Mouse (Mus musculus): ENCODE measurements around the gene Denr. TPM values are rescaled to one million over a fixed set of nuclear protein-coding genes. Genes with fewer than 3 reads are reported as not detected.

Denr gene
- polyA plus RNA-seq, 1 experiment from 2014 or later, result 122 TPM

DNA sequence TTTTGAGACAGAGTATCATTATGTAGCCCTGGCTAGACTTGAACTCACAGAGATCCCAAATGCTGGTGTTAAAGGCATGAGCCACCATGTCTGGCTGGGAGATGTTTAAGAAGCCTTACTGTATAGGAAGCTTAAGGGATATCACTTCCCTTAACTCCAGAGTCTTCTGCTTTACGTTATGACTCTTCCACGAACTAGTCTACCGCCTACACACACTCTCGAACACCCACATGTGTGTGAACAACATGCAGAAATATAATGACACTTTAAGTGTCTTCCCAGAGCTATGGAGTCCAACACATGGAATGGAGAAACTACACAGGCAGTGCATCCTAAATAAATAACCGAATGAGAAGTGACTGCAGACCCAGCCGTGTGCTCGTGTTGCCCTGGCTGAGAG is 23.1 kb upstream of the Denr start:
- TF ChIP-seq CTCF (IDR thresholded peaks at IDR 0.05; ENCODE audit: low read depth) (no peak), EP300 (optimal IDR thresholded peaks at IDR 0.05) (no peak)
- WGBS, result 71% methylated on average over 7 of the region's 7 CpGs
- 0 out of 2 replicates have a peak overlapping the region, but pooled peaks have one; percentile 31 for H3K9ac ChIP-seq (ENCODE audit: low read length)
- ATAC-seq (ENCODE audit: low FRiP score, low TSS enrichment), result no peak
- H3K27ac ChIP-seq (replicated peaks), result peak overlapping the region; percentile 1; the same call in 1 of the 2 replicates
- no peaks in the 10 kb centered on the region for H3K27me3 ChIP-seq (ENCODE audit: control insufficient read depth, insufficient read depth, low read length)
- H3K9me3 ChIP-seq (ENCODE audit: control insufficient read depth, low read length), result no peaks in the 10 kb centered on the region
- no peak overlapping the region for H3K4me2 ChIP-seq (replicated peaks; ENCODE audit: low read depth)
- H3K36me3 ChIP-seq (ENCODE audit: control insufficient read depth, insufficient read depth, low read length), result no peaks in the 10 kb centered on the region
- H3K4me1 ChIP-seq (replicated peaks; ENCODE audit: control insufficient read depth, insufficient read depth), result 0 out of 2 replicates have a peak, but pooled peaks cover 5% of the 10 kb centered on the region
- DNase-seq (ENCODE audit: low spot score), result no peak
- no peak overlapping the region for H3K4me3 ChIP-seq (ENCODE audit: low read depth, low read length)

DNA sequence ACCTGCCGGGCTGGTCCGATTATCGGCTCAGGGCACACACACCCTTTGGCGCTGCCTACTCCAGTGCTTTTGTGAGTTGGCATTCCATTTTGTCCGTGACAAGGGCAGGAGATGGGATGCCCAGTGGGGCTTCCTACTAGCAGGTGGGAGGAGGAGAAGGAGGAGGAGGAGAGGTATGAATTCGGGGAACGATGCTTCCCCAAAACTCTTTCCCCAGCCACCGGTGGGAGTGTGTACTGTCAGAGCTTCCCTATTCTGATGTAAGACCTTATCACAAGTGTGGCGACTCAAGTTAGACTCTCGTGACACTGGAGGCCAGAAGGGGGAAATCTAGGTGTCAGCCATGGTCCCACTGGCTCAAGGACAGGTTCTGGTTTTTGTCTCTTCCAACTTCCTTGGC is 22.6 kb upstream of the Denr start:
- no peaks in the 10 kb centered on the region for H3K36me3 ChIP-seq (ENCODE audit: control insufficient read depth, insufficient read depth, low read length)
- no peak for TF ChIP-seq CTCF (IDR thresholded peaks at IDR 0.05; ENCODE audit: low read depth)
- no peak for TF ChIP-seq EP300 (optimal IDR thresholded peaks at IDR 0.05)
- no peaks in the 10 kb centered on the region for H3K9me3 ChIP-seq (ENCODE audit: control insufficient read depth, low read length)
- peak overlapping the region; percentile 1; the same call in 1 of the 2 replicates for H3K27ac ChIP-seq (replicated peaks)
- H3K4me2 ChIP-seq (replicated peaks; ENCODE audit: low read depth), result no peak overlapping the region
- 52% methylated on average over 10 of the region's 10 CpGs for WGBS
- DNase-seq (ENCODE audit: low spot score) (peak; percentile 45), ATAC-seq (ENCODE audit: low FRiP score, low TSS enrichment) (no peak)
- H3K4me3 ChIP-seq (ENCODE audit: low read depth, low read length), result no peak overlapping the region
- H3K9ac ChIP-seq (ENCODE audit: low read length), result 0 out of 2 replicates have a peak overlapping the region, but pooled peaks have one; percentile 31
- H3K27me3 ChIP-seq (ENCODE audit: control insufficient read depth, insufficient read depth, low read length), result no peaks in the 10 kb centered on the region
- 0 out of 2 replicates have a peak, but pooled peaks cover 3% of the 10 kb centered on the region for H3K4me1 ChIP-seq (replicated peaks; ENCODE audit: control insufficient read depth, insufficient read depth)

DNA sequence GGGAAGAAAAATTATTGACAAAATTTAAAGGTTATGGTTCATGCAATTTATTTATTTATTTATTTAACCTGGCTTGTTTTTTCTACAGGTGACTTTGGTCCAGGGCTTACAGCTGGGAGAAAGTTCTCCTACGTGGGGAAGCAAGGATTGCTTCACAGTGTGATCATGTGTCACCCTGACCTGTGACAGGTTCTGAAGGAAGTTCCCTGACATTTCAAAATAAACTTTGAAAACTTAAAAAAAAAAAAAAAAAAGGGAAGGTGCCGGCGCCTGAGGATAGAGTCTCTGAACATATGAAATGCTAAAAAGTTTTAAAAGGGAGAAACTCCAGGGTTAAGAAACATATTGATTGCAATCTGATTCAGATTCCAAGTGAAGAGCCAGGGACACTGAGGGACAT is 20.6 kb upstream of the Denr start:
- TF ChIP-seq EP300 (optimal IDR thresholded peaks at IDR 0.05) (no peak), CTCF (IDR thresholded peaks at IDR 0.05; ENCODE audit: low read depth) (no peak)
- DNase-seq (ENCODE audit: low spot score) (no peak), ATAC-seq (ENCODE audit: low FRiP score, low TSS enrichment) (no peak)
- Histone ChIP-seq H3K4me2 (replicated peaks; ENCODE audit: low read depth) (no peak overlapping the region), H3K36me3 (ENCODE audit: control insufficient read depth, insufficient read depth, low read length) (no peaks in the 10 kb centered on the region), H3K9me3 (ENCODE audit: control insufficient read depth, low read length) (no peaks in the 10 kb centered on the region), H3K9ac (ENCODE audit: low read length) (no peak overlapping the region), H3K4me1 (replicated peaks; ENCODE audit: control insufficient read depth, insufficient read depth) (no peaks in the 10 kb centered on the region), H3K27ac (replicated peaks) (no peak overlapping the region), H3K27me3 (ENCODE audit: control insufficient read depth, insufficient read depth, low read length) (no peaks in the 10 kb centered on the region), H3K4me3 (ENCODE audit: low read depth, low read length) (no peak overlapping the region)
- 60% methylated on average over 3 of the region's 3 CpGs for WGBS

DNA sequence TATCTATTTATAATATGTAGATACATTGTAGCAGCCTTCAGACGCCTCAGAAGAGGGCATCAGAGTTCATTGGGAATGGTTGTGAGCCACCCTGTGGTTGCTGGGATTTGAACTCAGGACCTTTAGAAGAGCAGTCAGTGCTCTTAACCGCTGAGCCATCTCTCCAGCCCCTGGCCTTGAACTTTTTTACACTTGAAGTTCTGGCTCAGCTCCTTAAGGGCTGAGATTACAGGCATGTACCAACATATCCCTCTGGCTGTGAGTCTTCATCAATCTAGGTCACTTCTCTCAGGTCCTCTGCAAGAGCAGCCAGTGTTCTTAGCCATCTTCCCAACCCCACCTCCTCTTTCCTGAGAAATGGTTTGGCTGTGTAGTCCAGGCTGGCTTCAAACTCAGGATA is 16.7 kb upstream of the Denr start:
- whole genome bisulfite sequencing, result 59% methylated on average over 2 of the region's 2 CpGs
- Histone ChIP-seq H3K4me3 (ENCODE audit: low read depth, low read length) (no peak overlapping the region), H3K27ac (replicated peaks) (no peak overlapping the region), H3K9me3 (ENCODE audit: control insufficient read depth, low read length) (no peaks in the 10 kb centered on the region), H3K36me3 (ENCODE audit: control insufficient read depth, insufficient read depth, low read length) (no peaks in the 10 kb centered on the region), H3K9ac (ENCODE audit: low read length) (no peak overlapping the region), H3K4me2 (replicated peaks; ENCODE audit: low read depth) (no peak overlapping the region), H3K4me1 (replicated peaks; ENCODE audit: control insufficient read depth, insufficient read depth) (no peaks in the 10 kb centered on the region), H3K27me3 (ENCODE audit: control insufficient read depth, insufficient read depth, low read length) (no peaks in the 10 kb centered on the region)
- no peak for ATAC-seq (ENCODE audit: low FRiP score, low TSS enrichment)
- DNase-seq (ENCODE audit: low spot score), result no peak
- TF ChIP-seq EP300 (optimal IDR thresholded peaks at IDR 0.05) (no peak), CTCF (IDR thresholded peaks at IDR 0.05; ENCODE audit: low read depth) (no peak)

DNA sequence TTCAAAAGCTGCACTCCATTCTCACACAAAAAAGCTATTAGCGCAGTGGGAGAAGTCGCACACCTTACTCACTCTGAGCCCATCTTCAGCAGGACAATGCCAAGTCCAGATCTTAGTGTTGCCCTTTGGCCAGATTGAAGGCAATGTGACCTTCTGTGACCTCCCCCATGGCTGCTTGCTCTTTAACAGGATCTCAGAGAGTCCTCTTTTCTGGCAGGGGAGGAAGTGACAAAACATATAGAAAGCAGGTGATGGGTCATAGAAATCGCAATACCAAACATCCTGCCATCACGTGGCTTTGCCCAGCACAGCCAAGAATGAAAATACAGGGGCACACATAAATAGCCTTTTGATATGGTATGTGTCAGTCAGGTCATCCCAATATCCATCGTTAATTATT is 16.0 kb upstream of the Denr start:
- Histone ChIP-seq H3K27ac (replicated peaks) (no peak overlapping the region), H3K9ac (ENCODE audit: low read length) (no peak overlapping the region), H3K4me2 (replicated peaks; ENCODE audit: low read depth) (no peak overlapping the region), H3K36me3 (ENCODE audit: control insufficient read depth, insufficient read depth, low read length) (no peaks in the 10 kb centered on the region), H3K4me1 (replicated peaks; ENCODE audit: control insufficient read depth, insufficient read depth) (no peaks in the 10 kb centered on the region), H3K9me3 (ENCODE audit: control insufficient read depth, low read length) (no peaks in the 10 kb centered on the region), H3K4me3 (ENCODE audit: low read depth, low read length) (no peak overlapping the region), H3K27me3 (ENCODE audit: control insufficient read depth, insufficient read depth, low read length) (no peaks in the 10 kb centered on the region)
- ATAC-seq (ENCODE audit: low FRiP score, low TSS enrichment) (no peak), DNase-seq (ENCODE audit: low spot score) (no peak)
- 80% methylated on average over 5 of the region's 5 CpGs for WGBS
- TF ChIP-seq CTCF (IDR thresholded peaks at IDR 0.05; ENCODE audit: low read depth) (no peak), EP300 (optimal IDR thresholded peaks at IDR 0.05) (no peak)

DNA sequence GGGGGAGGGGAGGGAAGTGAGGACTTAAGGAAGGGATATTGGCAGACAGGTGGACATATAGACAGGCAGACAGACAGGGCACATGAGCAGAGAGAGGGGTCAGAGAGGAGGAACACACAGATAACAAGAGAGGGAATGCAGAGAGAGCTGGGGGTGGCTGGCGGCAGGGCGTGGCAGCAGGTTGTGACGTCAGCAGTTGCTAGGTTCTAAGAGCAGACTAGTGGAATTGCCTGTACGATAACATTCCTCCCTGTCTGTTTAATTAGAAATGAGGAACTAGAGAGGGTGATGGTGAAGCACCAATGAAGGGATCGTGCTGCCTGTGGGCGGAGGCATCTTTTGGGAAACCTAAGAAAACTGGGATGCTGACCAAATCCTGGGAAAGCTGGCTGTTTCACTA is 15.3 kb upstream of the Denr start:
- Histone ChIP-seq H3K4me2 (replicated peaks; ENCODE audit: low read depth) (no peak overlapping the region), H3K9ac (ENCODE audit: low read length) (no peak overlapping the region), H3K4me1 (replicated peaks; ENCODE audit: control insufficient read depth, insufficient read depth) (no peaks in the 10 kb centered on the region), H3K36me3 (ENCODE audit: control insufficient read depth, insufficient read depth, low read length) (no peaks in the 10 kb centered on the region), H3K27ac (replicated peaks) (no peak overlapping the region), H3K4me3 (ENCODE audit: low read depth, low read length) (no peak overlapping the region), H3K27me3 (ENCODE audit: control insufficient read depth, insufficient read depth, low read length) (no peaks in the 10 kb centered on the region), H3K9me3 (ENCODE audit: control insufficient read depth, low read length) (no peaks in the 10 kb centered on the region)
- 39% methylated on average over 6 of the region's 6 CpGs for WGBS
- ATAC-seq (ENCODE audit: low FRiP score, low TSS enrichment) (peak; percentile 70; the same call in 1 of the 2 replicates), DNase-seq (ENCODE audit: low spot score) (peak; percentile 58)
- TF ChIP-seq CTCF (IDR thresholded peaks at IDR 0.05; ENCODE audit: low read depth) (no peak), EP300 (optimal IDR thresholded peaks at IDR 0.05) (no peak)

Data from stomach, postnatal 0 days (tissue).